Mouse (Mus musculus): ENCODE results near the gene Klhdc4. TPM values are rescaled to one million over a fixed set of nuclear protein-coding genes. Genes with fewer than 3 reads are reported as not detected.

The Klhdc4 gene
- polyA plus RNA-seq, 1 experiment from 2014 or later: 44.3 TPM

DNA sequence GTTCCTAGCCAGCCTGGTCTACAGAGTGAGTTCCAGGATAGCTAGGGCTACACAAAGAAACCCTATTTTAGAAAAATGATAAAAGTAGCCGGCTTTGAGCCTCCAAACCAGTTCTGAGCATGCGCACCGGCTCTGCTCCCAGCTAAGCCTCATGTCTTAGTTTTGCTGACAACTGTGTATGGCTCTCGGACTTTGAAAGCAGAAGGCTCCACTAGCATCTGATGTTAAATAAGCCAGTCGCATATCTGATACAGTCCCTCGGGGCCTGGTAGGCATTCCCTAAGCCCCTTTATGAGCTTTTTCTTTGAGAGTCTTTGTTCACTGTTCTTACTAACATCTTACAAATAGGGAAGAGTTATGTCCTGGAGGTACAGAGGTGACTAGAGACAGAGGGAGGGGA lies 18.6 kb upstream of the Klhdc4 start:
- H3K27ac ChIP-seq: no peak overlapping the region
- H3K4me1 ChIP-seq: peaks cover 19% of the 10 kb centered on the region
- ATAC-seq: no peak
- H3K9me3 ChIP-seq (replicated peaks): no peaks in the 10 kb centered on the region
- no peak overlapping the region for H3K9ac ChIP-seq
- WGBS: 71% methylated on average over 6 of the region's 6 CpGs
- no peak overlapping the region for H3K4me2 ChIP-seq
- peaks cover 5% of the 10 kb centered on the region; the same call in 1 of the 2 replicates for H3K27me3 ChIP-seq
- no peak overlapping the region for H3K4me3 ChIP-seq
- no peaks in the 10 kb centered on the region for H3K36me3 ChIP-seq (ENCODE audit: poor library complexity, severe bottlenecking)

DNA sequence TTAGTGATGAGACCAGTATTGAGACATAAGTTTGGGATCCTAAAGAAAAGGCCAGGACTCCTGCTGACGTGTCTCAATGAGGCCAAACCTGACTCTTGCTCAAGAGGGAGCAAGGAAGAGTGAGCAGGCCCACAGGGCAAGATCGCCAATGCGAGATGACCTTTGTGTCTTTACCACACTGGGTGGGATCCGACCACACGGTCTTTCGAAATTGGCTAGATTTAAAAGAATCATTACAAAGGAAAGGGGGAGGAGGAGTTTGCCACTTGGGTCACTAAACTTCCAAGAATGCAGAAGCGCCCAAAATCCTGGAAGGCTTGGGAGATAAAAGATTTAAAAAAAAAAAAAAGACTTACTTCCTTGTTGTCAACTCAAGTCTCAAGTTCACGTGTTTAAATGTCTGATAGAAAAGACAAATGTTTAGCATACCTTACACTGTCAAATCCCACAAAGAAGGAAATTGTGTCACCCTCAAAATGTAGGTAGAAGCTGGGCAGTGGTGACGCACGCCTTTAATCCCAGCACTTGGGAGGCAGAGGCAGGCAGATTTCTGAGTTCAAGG lies 18.0 kb upstream of the Klhdc4 start:
- Histone ChIP-seq H3K4me1 (peaks cover 19% of the 10 kb centered on the region), H3K9ac (no peak overlapping the region), H3K36me3 (ENCODE audit: poor library complexity, severe bottlenecking) (0 out of 2 replicates have a peak, but pooled peaks cover 2% of the 10 kb centered on the region), H3K27ac (no peak overlapping the region), H3K4me3 (no peak overlapping the region), H3K9me3 (replicated peaks) (no peaks in the 10 kb centered on the region), H3K27me3 (peaks cover 5% of the 10 kb centered on the region; the same call in 1 of the 2 replicates), H3K4me2 (no peak overlapping the region)
- WGBS: 72% methylated on average over 10 of the region's 10 CpGs
- no peak for ATAC-seq

DNA sequence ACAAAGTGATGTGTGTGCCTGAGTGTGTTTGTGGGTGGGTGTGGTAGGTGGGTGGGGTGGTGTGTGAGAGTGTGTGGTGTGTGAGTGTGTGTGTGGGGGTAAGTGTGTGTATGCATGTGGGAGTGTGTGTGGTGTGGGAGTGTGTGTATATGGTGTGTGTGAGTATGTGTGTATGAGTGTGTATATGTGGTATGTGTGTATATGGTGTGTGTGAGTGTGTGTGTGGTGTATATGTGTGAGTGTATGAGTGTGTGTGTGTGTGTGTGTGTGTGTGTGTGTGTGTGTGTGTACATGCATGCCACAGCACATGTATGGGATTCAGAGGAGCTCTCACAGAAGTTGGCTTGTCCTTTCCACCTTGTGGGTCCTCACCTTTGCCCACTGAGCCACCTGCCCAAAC lies 17.4 kb upstream of the Klhdc4 start:
- no peak for ATAC-seq
- Histone ChIP-seq H3K4me3 (no peak overlapping the region), H3K4me1 (peaks cover 16% of the 10 kb centered on the region)

DNA sequence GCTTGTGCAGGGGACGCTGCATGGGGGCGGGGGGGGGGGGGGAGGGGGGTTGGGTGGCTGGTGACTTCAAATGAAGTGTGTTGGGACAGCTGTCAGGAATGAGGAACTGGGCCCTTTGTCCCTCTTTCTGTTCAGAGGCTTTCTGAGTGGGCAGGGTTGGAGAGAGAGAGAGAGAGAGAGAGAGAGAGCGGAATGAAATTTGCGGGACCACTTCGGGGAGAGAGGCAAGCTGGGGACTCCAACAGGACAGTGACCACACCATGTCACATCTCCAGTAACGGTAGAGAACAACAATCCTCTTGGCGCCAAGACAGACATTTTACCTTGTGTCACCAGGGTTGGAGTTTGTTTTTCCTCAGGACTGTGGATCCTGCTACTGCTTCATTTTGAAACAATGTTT lies 15.4 kb upstream of the Klhdc4 start:
- 0 out of 2 replicates have a peak, but pooled peaks cover 3% of the 10 kb centered on the region for H3K4me1 ChIP-seq
- WGBS: 55% methylated on average over 6 of the region's 7 CpGs
- no peak overlapping the region for H3K9ac ChIP-seq
- peaks cover 5% of the 10 kb centered on the region; the same call in 1 of the 2 replicates for H3K27me3 ChIP-seq
- no peak overlapping the region for H3K4me3 ChIP-seq
- 0 out of 2 replicates have a peak, but pooled peaks cover 7% of the 10 kb centered on the region for H3K36me3 ChIP-seq (ENCODE audit: poor library complexity, severe bottlenecking)
- H3K4me2 ChIP-seq: no peak overlapping the region
- no peak overlapping the region for H3K27ac ChIP-seq
- no peak for ATAC-seq
- no peaks in the 10 kb centered on the region for H3K9me3 ChIP-seq (replicated peaks)

More for the DNA sequence above, 17.4 kb upstream of the Klhdc4 start:
- Histone ChIP-seq H3K27ac (no peak overlapping the region), H3K4me2 (no peak overlapping the region), H3K9ac (no peak overlapping the region), H3K27me3 (peaks cover 5% of the 10 kb centered on the region; the same call in 1 of the 2 replicates), H3K36me3 (ENCODE audit: poor library complexity, severe bottlenecking) (0 out of 2 replicates have a peak, but pooled peaks cover 4% of the 10 kb centered on the region), H3K9me3 (replicated peaks) (no peaks in the 10 kb centered on the region)

DNA sequence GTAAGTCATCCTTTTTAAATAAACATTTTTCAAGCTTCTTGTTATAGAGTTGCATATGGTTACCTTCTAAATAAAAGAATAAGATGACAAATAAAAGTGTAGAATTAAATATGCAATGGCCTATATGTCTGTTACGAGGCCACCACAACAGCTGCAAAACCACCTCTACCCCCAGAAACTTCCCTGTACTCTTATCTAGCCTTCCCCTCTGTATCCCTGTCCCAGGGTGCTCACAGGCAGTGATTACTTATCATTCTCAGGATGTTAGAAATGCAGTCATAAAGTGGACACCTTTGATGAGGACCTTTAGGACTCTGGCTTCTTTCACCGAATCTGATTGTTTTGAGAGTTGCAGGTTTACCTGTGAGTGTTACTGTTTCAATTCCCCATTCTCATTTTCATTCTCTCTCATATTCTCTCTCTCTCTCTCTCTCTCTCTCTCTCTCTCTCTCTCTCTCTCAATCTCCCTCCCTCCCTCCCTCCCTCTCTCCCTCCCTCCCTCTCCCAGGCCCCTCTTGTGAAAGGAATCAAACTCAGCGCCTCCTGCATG lies 13.9 kb upstream of the Klhdc4 start:
- Histone ChIP-seq H3K36me3 (ENCODE audit: poor library complexity, severe bottlenecking) (0 out of 2 replicates have a peak, but pooled peaks cover 7% of the 10 kb centered on the region), H3K4me2 (no peak overlapping the region), H3K27ac (no peak overlapping the region), H3K9ac (no peak overlapping the region), H3K4me3 (no peak overlapping the region), H3K9me3 (replicated peaks) (no peaks in the 10 kb centered on the region), H3K4me1 (0 out of 2 replicates have a peak, but pooled peaks cover 3% of the 10 kb centered on the region), H3K27me3 (peaks cover 3% of the 10 kb centered on the region; the same call in 1 of the 2 replicates)
- 79% methylated on average over 3 of the region's 3 CpGs for WGBS
- no peak for ATAC-seq

DNA sequence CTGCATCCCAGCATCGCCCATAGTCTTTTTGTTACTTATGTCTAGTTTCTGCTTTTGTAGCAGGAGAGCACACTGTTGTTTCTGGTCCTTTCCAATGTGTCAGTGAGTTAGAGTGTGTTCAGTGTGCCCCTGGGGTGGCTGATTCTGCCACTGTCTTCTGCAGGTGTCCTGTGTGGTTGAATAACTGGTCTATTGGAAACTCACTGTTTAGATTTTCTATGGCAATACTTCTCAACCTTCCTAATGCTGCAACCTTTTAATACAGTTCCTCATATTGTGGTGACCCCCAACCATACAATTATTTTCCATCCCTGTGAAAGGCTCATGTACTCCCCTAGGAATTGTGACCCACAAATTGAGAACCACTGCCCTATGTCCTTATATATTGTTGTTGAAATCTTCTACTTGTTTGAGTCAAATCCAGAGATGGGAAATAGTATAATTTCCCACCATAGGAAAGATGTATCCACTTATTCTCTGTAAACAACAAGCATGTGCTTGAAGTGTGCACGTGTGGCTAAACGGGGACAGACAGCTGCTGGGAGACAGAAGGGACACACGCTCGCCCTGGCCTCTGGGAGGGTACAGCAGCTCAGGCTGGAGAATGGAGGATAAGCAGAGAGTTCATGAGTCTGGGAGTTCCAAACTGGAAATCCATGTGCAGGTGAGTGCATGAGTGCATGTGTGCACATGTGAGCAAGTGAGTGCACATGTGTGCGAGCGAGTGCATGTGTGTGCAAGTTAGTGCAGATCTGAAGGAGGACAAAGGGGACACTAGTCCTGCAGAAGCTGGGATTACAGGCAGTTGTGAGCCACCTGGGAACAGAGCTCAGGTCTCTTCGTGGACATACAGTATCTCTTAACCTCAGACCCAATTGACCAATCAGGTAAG lies 12.9 kb upstream of the Klhdc4 start:
- H3K36me3 ChIP-seq (ENCODE audit: poor library complexity, severe bottlenecking): 0 out of 2 replicates have a peak, but pooled peaks cover 7% of the 10 kb centered on the region
- H3K9ac ChIP-seq: no peak overlapping the region
- WGBS: 86% methylated on average over 8 of the region's 8 CpGs
- ATAC-seq: no peak
- no peaks in the 10 kb centered on the region for H3K9me3 ChIP-seq (replicated peaks)
- H3K4me3 ChIP-seq: no peak overlapping the region
- H3K27ac ChIP-seq: no peak overlapping the region
- no peaks in the 10 kb centered on the region for H3K27me3 ChIP-seq
- H3K4me1 ChIP-seq: 0 out of 2 replicates have a peak, but pooled peaks cover 3% of the 10 kb centered on the region
- no peak overlapping the region for H3K4me2 ChIP-seq

DNA sequence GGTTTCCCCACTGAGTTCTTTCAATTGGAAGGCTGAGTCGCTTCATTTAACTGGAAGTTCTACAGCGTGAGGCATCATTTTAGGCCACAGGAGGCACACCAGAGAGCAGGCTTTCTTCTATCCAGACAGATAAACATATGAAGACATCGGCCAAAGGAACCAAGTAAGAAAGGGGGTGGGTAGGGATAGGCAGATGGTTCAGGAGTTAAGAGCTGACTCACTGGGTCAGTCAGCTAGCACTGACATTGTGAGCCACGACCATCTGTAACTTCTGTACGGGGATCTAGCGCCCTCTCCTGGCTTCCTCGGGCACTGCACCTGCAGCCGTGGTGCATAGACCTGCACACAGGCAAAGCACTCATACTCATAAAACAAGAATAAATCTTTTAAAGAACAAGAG lies 11.9 kb upstream of the Klhdc4 start:
- Histone ChIP-seq H3K36me3 (ENCODE audit: poor library complexity, severe bottlenecking) (0 out of 2 replicates have a peak, but pooled peaks cover 7% of the 10 kb centered on the region), H3K27ac (no peak overlapping the region), H3K27me3 (no peaks in the 10 kb centered on the region), H3K9me3 (replicated peaks) (no peaks in the 10 kb centered on the region), H3K9ac (no peak overlapping the region), H3K4me3 (no peak overlapping the region), H3K4me1 (0 out of 2 replicates have a peak, but pooled peaks cover 3% of the 10 kb centered on the region), H3K4me2 (peak overlapping the region; percentile 4; the same call in 1 of the 2 replicates)
- 46% methylated on average over 8 of the region's 8 CpGs for WGBS
- ATAC-seq: 0 out of 2 replicates have a peak, but pooled peaks have one; percentile 36

DNA sequence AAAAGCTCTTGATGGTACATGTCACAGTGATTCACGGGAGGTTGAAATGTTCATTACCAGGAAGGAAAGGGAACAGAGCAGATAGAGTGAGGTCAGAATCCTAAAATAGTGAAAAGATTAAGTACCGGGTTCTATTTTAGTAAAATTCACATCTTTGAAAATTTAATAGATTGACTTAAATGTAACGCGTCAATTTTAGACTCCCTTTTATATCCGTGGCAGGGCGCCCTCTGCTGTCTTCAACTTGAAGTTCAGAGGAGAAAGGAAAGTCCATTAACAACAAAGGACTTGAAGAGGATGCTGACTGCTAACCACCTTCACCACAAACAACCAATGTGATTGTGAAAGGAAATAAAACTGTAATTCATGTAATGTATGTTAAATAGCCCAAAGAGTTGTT lies 3.1 kb upstream of the Klhdc4 start:
- 14% methylated on average over 6 of the region's 6 CpGs for WGBS
- ATAC-seq: 0 out of 2 replicates have a peak, but pooled peaks have one; percentile 37

DNA sequence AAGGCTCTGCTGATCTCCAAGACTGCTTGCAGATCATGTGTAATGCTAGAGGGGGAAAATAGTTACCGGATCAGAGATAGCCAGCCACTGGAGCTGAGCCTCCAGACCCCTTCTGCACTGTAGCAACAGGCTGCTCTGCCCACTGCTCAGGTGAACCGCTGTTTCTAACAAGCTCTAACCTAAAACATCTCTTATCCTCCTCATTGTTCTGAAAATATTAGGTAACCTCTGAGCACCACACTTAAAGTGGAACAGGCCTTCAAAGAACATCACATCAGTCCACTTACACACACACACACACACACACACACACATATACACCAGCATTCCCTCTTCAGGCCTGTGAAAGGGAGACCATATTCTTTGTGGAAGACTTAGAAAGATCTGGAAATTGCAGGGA lies 2.7 kb upstream of the Klhdc4 start:
- H3K4me1 ChIP-seq: peaks cover 19% of the 10 kb centered on the region
- 0 out of 2 replicates have a peak, but pooled peaks cover 2% of the 10 kb centered on the region for H3K27me3 ChIP-seq
- no peak overlapping the region for H3K4me3 ChIP-seq
- H3K27ac ChIP-seq: peak overlapping the region; percentile 14; the same call in 1 of the 2 replicates
- H3K36me3 ChIP-seq (ENCODE audit: poor library complexity, severe bottlenecking): no peaks in the 10 kb centered on the region
- H3K9ac ChIP-seq: no peak overlapping the region
- no peaks in the 10 kb centered on the region for H3K9me3 ChIP-seq (replicated peaks)
- WGBS: 80% methylated on average over 2 of the region's 2 CpGs
- no peak for ATAC-seq
- H3K4me2 ChIP-seq: no peak overlapping the region

More for the DNA sequence above, 3.1 kb upstream of the Klhdc4 start:
- Histone ChIP-seq H3K36me3 (ENCODE audit: poor library complexity, severe bottlenecking) (no peaks in the 10 kb centered on the region), H3K9ac (no peak overlapping the region), H3K9me3 (replicated peaks) (no peaks in the 10 kb centered on the region), H3K4me2 (no peak overlapping the region), H3K4me3 (no peak overlapping the region), H3K27ac (peak overlapping the region; percentile 14; the same call in 1 of the 2 replicates), H3K27me3 (0 out of 2 replicates have a peak, but pooled peaks cover 2% of the 10 kb centered on the region), H3K4me1 (peaks cover 19% of the 10 kb centered on the region)

DNA sequence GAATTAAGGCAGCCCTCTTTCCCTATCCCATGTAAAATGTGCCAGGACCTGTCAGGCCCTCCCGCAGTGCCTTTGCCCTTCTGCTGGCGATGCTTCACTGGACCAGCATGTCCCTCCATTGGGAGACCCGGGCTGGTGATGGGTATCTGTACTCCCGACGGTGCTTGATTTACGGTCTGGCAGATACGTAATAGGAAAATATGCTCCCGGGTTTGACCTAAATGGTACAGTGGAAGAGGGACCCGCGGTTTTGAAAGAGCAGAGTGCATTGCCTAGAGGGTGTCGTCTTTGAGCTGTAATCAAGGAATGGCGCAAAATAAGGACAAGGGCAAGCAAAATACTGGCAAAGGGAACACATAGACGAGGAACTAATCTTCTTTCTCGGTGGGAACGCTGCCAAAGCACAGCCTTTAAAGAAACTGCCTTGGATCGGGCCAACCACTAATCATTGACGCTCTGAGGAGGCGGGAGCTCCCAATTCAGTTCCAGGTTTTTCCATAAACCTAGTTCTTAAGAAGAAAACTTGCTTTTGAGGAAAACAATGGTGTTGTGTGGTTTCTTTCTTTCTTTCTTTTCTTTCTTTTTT lies 501 bp upstream of the Klhdc4 start:
- Histone ChIP-seq H3K9me3 (replicated peaks) (no peaks in the 10 kb centered on the region), H3K36me3 (ENCODE audit: poor library complexity, severe bottlenecking) (no peaks in the 10 kb centered on the region), H3K4me2 (peak overlapping the region; percentile 97), H3K4me3 (peak overlapping the region; percentile 91), H3K9ac (peak overlapping the region; percentile 86), H3K27ac (peak overlapping the region; percentile 62), H3K27me3 (0 out of 2 replicates have a peak, but pooled peaks cover 2% of the 10 kb centered on the region), H3K4me1 (peaks cover 19% of the 10 kb centered on the region)
- WGBS: 19% methylated on average over 18 of the region's 18 CpGs
- ATAC-seq: no peak; the same call in 1 of the 2 replicates

DNA sequence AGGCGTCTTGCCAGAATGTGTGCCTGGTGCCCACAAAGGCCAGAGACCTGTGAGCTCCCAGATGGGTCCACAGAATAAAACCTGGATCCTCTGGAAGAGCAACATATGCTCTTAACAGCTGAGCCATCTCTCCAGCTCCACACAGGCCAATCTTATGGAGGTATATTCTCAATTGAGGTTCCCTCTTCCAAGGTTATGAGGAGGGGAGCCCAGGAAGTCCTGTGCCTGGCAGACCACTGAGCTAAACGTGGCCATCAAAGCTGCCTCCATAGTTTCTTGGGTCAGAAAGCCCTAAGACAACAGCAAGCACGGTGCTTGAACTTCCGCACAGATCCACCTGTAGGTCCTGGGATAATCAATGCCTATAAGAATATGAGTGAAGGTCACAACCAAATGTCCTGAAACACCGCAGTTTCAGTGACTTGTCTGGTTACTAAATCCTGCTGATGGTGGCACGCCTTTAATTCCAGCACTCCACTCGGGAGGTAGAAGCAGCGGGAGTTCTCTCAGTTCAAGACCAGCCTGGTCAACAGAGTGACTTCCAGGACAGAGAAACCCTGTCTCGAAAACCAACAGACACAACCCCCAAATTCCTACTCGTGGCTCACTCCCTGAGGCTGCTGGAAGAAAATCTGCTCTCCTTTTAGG lies 869 bp downstream of the Klhdc4 start:
- 0 out of 2 replicates have a peak, but pooled peaks cover 2% of the 10 kb centered on the region for H3K27me3 ChIP-seq
- WGBS: 36% methylated on average over 10 of the region's 10 CpGs

More for the DNA sequence above, 869 bp downstream of the Klhdc4 start:
- peak overlapping the region; percentile 86 for H3K9ac ChIP-seq
- no peaks in the 10 kb centered on the region for H3K9me3 ChIP-seq (replicated peaks)
- H3K27ac ChIP-seq: no peak overlapping the region
- no peaks in the 10 kb centered on the region for H3K36me3 ChIP-seq (ENCODE audit: poor library complexity, severe bottlenecking)
- peak overlapping the region; percentile 97 for H3K4me2 ChIP-seq
- no peak for ATAC-seq
- peaks cover 19% of the 10 kb centered on the region for H3K4me1 ChIP-seq
- H3K4me3 ChIP-seq: peak overlapping the region; percentile 91
